Mouse (Mus musculus) bone marrow, adult 2 months (tissue): ENCODE measurements around the gene Atxn7l1.

Experiments
- CTCF ChIP-seq: fragments of 200-500 bp; IDR thresholded peaks from 2 replicates; pipeline ENCODE4 v1.5.1; 2011; ENCODE audit warnings: low read length, control low read depth; ENCODE audit not compliant: control insufficient read depth, insufficient read depth
- POLR2A ChIP-seq: fragments of 200-500 bp; IDR thresholded peaks from 2 replicates; pipeline ENCODE4 v1.6.1; 2011; ENCODE audit warnings: low read depth, mild to moderate bottlenecking, control low read depth, low read length, borderline replicate concordance; ENCODE audit not compliant: control insufficient read depth

- TF ChIP-seq CTCF (no peak), POLR2A (no peak)
Observed at GRCm38 (mm10) chr12:33182428-33183137, 35.1 kb downstream of the Atxn7l1 start.
